Mouse (Mus musculus) lung, postnatal 36 days (tissue): ENCODE results near the gene 9230113P08Rik.
"Not testable (repeated sequence)": the region's sequence is repeated elsewhere in the genome, so short reads cannot be mapped to it uniquely, and the experiment has no call there.

ENCODE experiments used
- DNase-seq: peaks from one replicate; pipeline ENCODE4 v3.0.0; 2022; ENCODE audit warnings: mixed read lengths

Gene 9230113P08Rik

GRCm38 (mm10) chr9:35908123-35908522, at the start of gene 9230113P08Rik:
Gene 9230113P08Rik (plus strand): TSS chr9:35908423.
- not testable (repeated sequence) for DNase-seq

- not testable (repeated sequence) for DNase-seq
Observed at GRCm38 (mm10) chr9:35893112-35893511, 15.1 kb upstream of the 9230113P08Rik start.

DNA sequence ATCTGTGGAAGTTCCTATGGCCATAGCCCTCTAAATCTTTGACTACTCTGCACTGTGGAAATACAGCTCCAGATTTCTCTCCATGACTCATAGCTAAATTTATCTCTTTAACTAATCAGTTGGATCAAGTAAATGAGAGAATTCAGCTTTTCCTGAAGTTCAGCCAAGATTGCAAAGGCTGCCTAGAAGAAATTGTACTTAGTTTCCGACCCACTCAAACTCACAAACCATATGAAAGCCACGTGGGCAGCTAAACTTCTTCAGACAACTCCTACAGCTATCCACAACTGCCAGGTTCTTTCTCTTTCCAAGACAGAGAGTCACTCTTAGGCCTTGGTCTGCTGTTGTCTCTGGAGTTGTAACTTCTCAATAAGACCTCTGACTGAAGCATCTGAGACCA, 3.7 kb upstream of the 9230113P08Rik start:
- no peak for DNase-seq

DNA sequence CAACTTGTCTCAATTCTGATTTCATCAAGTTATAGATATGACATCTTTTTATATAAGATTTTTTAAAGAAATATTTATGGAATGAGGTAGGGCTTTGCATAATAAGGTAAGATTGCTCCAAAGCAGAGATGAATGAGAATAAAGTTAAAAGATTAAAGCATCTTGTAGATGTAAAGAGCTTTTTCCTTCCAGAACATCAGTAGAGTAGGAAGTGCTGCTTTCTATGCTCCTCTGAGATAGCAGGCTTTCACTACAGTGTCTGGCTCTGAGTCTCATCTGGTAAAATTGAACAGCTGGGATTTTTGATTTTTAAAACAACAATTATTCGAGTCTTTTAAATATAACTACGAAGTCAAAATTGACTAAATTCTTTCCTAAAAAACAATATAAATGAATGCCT, 22.6 kb downstream of the 9230113P08Rik start:
- no peak for DNase-seq
